Mouse (Mus musculus): ENCODE data around the gene Rtl8b. TPM values are rescaled to one million over a fixed set of nuclear protein-coding genes. Genes with fewer than 3 reads are reported as not detected.
"Not testable (repeated sequence)": the region's sequence is repeated elsewhere in the genome, so short reads cannot be mapped to it uniquely, and the experiment has no call there.

Rtl8b gene
- polyA plus RNA-seq (2016; fragmentation: Nextera tagmentation; extraction: Ambion mirVana) = 97.0 and 107 TPM in 2 replicates

GRCm38 (mm10) chrX:53670294-53670693 lies at the start of gene Rtl8b:
Gene Rtl8b, minus strand, starts transcription at chrX:53670408.
- WGBS = 22% methylated on average over 12 of the region's 15 CpGs
- ATAC-seq (ENCODE audit: low FRiP score) = peak; percentile 95
- peak within 1 kb of the TSS; percentile 26 for H3K4me3 ChIP-seq
- H3K36me3 ChIP-seq = no peaks in the 10 kb centered on the region
- no peaks in the 10 kb centered on the region for H3K4me1 ChIP-seq
- H3K27me3 ChIP-seq = no peaks in the 10 kb centered on the region
- H3K27ac ChIP-seq = peak within 1 kb of the TSS; percentile 77
- no peaks in the 10 kb centered on the region for H3K9me3 ChIP-seq (replicated peaks)
- H3K4me2 ChIP-seq (replicated peaks) = peak within 1 kb of the TSS; percentile 39
- no peak within 1 kb of the TSS for H3K9ac ChIP-seq

DNA sequence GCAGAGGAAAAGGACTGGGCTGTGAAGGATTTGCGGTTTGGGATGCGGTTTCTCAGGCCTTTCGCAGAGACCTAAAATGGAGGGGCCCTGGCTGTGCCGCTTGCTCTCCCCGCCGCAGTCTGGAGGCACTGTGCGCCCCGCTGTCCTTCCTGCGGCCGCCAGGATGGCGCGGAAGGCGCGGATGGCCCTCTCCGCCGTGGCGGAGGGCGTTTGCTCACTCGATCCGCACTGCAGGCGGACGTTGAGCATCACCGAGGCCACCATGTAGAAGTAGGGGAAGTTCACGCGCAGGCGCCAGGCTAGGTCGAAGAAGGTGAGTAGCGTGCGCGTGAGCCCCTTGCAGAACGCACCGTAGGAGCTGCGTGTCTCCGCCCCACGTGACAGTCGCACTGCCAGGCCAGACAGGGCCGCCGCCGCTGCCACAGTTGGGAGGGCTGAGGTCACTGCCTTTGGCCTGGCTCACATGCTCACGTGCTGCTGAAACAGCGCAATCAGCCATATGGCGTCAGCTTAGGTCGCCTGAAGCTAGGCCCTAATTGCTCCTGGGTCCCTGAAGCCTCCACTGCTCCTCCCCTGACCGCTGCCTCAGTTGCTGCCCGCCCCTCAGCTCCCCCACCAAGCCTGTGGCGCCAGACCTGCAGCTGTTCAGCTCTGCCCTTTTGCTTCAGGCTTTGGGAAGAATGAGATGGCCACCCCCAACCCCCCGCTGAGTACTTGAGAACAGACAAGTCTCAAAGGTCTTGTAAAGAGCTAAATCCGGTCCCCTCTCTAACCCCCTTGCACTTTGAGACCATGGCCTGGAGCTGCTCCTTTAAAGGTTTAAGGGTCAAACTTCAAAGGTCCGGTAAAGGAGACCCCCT lies 46.3 kb upstream of the Rtl8b start:
- H3K36me3 ChIP-seq = no peaks in the 10 kb centered on the region
- no peak overlapping the region for H3K27ac ChIP-seq
- 19% methylated on average over 49 of the region's 49 CpGs for WGBS
- H3K9me3 ChIP-seq (replicated peaks) = no peaks in the 10 kb centered on the region
- peak; percentile 82 for ATAC-seq (ENCODE audit: low FRiP score)
- peak overlapping the region; percentile 33 for H3K4me3 ChIP-seq
- no peak overlapping the region; the same call in 1 of the 2 replicates for H3K9ac ChIP-seq
- H3K4me1 ChIP-seq = no peaks in the 10 kb centered on the region
- peak overlapping the region; percentile 52 for H3K4me2 ChIP-seq (replicated peaks)
- H3K27me3 ChIP-seq = no peaks in the 10 kb centered on the region

DNA sequence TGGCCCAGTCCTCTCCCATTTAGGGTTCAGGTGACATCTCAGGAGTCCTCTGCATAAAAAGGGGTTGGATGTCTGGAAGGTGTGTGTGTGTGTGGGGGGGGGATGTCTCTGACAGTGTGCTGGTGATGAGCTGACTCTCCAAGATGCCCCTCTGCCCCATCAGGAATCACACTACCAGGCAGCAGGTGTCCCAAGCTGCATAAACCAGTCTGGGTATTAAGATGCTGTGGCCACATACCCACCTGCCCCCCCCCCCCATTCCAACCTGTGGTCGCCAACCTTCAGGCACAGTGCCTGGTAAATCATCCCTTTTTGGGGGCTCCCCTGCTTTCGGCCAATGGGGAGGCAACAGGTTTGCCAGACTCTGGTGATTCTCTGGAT lies 45.7 kb upstream of the Rtl8b start:
- Histone ChIP-seq H3K4me1 (no peaks in the 10 kb centered on the region), H3K9ac (no peak overlapping the region), H3K4me2 (replicated peaks) (peak overlapping the region; percentile 52), H3K27ac (no peak overlapping the region), H3K9me3 (replicated peaks) (no peaks in the 10 kb centered on the region), H3K36me3 (no peaks in the 10 kb centered on the region), H3K4me3 (peak overlapping the region; percentile 33), H3K27me3 (no peaks in the 10 kb centered on the region)
- 71% methylated on average over 2 of the region's 2 CpGs for WGBS
- ATAC-seq (ENCODE audit: low FRiP score) = peak; percentile 56

GRCm38 (mm10) chrX:53702673-53703072 lies 32.5 kb upstream of the Rtl8b start:
- Histone ChIP-seq H3K9ac (no peak overlapping the region), H3K27ac (no peak overlapping the region)
- WGBS = 66% methylated on average over 3 of the region's 3 CpGs

DNA sequence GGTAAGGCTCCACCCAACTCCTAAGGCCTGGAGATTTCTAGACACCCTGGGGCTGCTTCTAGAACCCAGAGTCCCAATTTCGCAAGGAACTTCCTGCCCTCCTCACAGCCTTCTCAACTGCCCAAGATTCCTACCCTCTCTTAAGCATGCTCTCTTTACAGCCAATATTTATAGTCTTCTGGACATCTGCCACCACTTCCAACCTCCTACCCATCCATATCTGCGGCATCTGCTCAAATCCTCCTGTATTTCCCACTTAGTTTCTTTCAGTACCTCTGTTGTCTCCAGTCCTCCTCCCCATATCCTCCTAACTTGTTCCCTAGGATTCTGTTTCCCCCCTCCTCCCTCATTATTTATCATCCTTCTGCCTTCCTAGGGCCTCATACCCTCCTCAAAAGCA lies 29.0 kb upstream of the Rtl8b start:
- Histone ChIP-seq H3K4me2 (replicated peaks) (no peak overlapping the region), H3K4me1 (no peaks in the 10 kb centered on the region), H3K36me3 (no peaks in the 10 kb centered on the region), H3K9ac (no peak overlapping the region), H3K27me3 (no peaks in the 10 kb centered on the region), H3K4me3 (no peak overlapping the region), H3K27ac (no peak overlapping the region), H3K9me3 (replicated peaks) (no peaks in the 10 kb centered on the region)
- no peak for ATAC-seq (ENCODE audit: low FRiP score)
- WGBS = 100% methylated on average over 2 of the region's 2 CpGs

More at GRCm38 (mm10) chrX:53702673-53703072, 32.5 kb upstream of the Rtl8b start:
- ATAC-seq (ENCODE audit: low FRiP score) = no peak
- no peak overlapping the region for H3K4me2 ChIP-seq (replicated peaks)
- H3K4me3 ChIP-seq = no peak overlapping the region
- no peaks in the 10 kb centered on the region for H3K27me3 ChIP-seq
- no peaks in the 10 kb centered on the region for H3K9me3 ChIP-seq (replicated peaks)
- no peaks in the 10 kb centered on the region for H3K4me1 ChIP-seq
- no peaks in the 10 kb centered on the region for H3K36me3 ChIP-seq

DNA sequence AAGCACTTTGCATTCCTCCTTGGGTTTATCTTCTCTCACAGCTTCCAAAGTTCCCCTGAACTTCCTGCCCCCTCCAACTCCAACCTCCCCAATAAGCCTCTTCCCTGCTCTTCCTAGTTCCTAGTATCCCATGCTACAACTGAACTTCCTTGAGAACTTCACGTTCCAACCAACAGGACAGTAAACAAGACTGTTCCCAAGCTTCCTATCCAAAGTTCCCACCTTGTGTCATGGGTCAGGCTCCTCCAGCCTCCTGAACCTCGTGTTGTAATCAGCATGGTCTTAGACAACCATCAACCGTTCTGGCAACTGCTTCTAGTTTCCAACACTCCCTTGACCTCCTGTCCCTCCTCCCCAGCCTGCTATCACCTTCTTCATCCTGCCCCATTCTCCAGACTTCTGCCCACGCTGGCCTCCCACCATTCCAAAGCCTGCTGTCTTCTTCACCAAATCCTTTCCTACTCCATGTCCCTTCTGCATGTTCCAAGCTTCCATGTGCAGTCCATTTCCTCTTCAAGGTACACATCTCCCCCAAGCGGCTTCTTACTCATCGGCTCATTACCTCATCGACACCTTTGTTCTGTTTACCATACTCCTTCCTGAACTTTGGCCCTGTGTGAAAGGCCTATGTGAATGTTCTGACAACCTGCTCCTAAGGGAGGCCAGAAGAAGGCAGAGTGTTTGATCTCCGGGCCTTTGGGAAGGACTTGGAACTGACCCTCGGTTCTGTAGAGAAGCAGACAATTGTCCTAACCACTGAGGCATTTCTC lies 24.0 kb upstream of the Rtl8b start:
- Histone ChIP-seq H3K36me3 (no peaks in the 10 kb centered on the region), H3K4me2 (replicated peaks) (no peak overlapping the region), H3K27ac (no peak overlapping the region), H3K27me3 (no peaks in the 10 kb centered on the region), H3K9ac (no peak overlapping the region), H3K9me3 (replicated peaks) (no peaks in the 10 kb centered on the region), H3K4me3 (no peak overlapping the region), H3K4me1 (no peaks in the 10 kb centered on the region)
- ATAC-seq (ENCODE audit: low FRiP score) = no peak
- WGBS = 82% methylated on average over 9 of the region's 9 CpGs

GRCm38 (mm10) chrX:53693141-53693540 lies 22.9 kb upstream of the Rtl8b start:
- Histone ChIP-seq H3K27me3 (no peaks in the 10 kb centered on the region), H3K36me3 (no peaks in the 10 kb centered on the region), H3K4me3 (no peak overlapping the region), H3K27ac (no peak overlapping the region), H3K4me2 (replicated peaks) (no peak overlapping the region), H3K4me1 (no peaks in the 10 kb centered on the region), H3K9me3 (replicated peaks) (no peaks in the 10 kb centered on the region), H3K9ac (no peak overlapping the region)
- ATAC-seq (ENCODE audit: low FRiP score) = no peak
- 70% methylated on average over 2 of the region's 2 CpGs for whole genome bisulfite sequencing

DNA sequence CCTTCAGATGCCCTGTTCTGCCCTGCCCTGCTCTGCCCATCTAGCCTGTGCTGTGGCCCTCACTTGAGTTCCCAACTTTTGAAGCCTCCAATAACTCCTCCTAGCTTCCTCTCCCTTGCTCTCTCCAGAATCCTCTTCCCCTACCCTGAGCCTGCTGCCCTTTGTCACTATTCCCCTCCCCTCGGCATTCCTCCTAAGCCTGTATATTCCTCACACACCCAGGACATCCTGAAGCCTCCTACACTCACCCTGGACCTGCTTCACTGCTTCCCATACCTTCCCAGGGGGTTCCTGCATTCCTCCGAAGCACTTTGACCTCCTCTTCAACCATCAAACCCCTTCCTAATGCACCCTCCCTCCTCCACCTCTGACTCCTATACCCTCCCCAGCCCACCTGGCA lies 21.9 kb upstream of the Rtl8b start:
- Histone ChIP-seq H3K36me3 (no peaks in the 10 kb centered on the region), H3K9me3 (replicated peaks) (no peaks in the 10 kb centered on the region), H3K9ac (no peak overlapping the region), H3K4me3 (no peak overlapping the region), H3K27ac (no peak overlapping the region), H3K4me1 (no peaks in the 10 kb centered on the region), H3K4me2 (replicated peaks) (no peak overlapping the region), H3K27me3 (no peaks in the 10 kb centered on the region)
- WGBS = 54% methylated on average over 2 of the region's 2 CpGs
- ATAC-seq (ENCODE audit: low FRiP score) = no peak

DNA sequence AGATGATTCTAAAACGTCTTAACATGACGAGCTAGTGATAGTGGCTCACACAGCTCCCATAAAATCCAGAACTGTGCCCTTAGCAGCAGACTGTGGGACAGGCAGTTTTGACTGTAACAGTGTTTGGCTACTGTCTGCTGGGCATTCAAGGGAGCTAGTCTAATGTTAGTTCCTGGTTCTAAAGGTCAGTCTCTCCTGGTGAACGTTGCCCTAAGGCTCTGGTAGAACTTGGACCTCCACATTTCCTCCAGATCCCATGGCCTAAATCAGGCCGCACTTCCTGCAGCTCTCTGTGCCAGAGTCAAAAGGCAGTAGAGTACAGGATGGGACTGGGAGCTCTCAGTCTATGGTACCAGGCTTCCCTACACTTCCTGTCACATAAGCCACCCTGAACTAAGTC lies 14.5 kb upstream of the Rtl8b start:
- not testable (repeated sequence) for H3K27ac ChIP-seq; ATAC-seq (ENCODE audit: low FRiP score); H3K9me3 ChIP-seq (replicated peaks); H3K4me3 ChIP-seq; H3K4me2 ChIP-seq (replicated peaks); H3K27me3 ChIP-seq; H3K4me1 ChIP-seq; H3K36me3 ChIP-seq; H3K9ac ChIP-seq
- WGBS = 81% methylated on average over 2 of the region's 4 CpGs

DNA sequence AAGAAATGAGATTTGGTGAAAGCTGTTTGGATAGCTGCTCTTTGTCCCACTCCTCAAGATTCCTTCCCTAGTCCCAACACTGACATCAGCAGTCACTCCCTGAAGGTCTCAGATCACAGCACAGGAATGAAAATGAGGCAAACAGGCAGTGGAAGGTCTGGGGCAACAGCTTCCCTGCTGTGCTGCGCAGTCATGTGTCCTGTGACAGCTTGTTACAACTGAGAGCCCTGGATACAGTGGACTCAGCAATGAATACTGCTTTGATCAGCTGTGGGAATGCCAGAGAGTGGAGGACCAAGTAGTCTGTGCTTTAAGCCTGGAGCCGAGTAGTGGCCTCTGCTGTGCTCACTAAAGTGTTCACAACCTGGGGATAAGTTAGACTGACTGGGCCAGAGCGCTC lies 12.4 kb upstream of the Rtl8b start:
- WGBS = 69% methylated on average over 3 of the region's 3 CpGs
- not testable (repeated sequence) for H3K9ac ChIP-seq; H3K4me2 ChIP-seq (replicated peaks); H3K27me3 ChIP-seq; H3K27ac ChIP-seq; H3K4me1 ChIP-seq; H3K4me3 ChIP-seq; H3K9me3 ChIP-seq (replicated peaks); H3K36me3 ChIP-seq; ATAC-seq (ENCODE audit: low FRiP score)

GRCm38 (mm10) chrX:53676943-53677342 lies 6.7 kb upstream of the Rtl8b start:
- WGBS = 38% methylated on average over 2 of the region's 2 CpGs
- H3K9me3 ChIP-seq (replicated peaks); H3K4me3 ChIP-seq; H3K4me2 ChIP-seq (replicated peaks); H3K27ac ChIP-seq; H3K27me3 ChIP-seq; H3K36me3 ChIP-seq; H3K4me1 ChIP-seq; H3K9ac ChIP-seq; ATAC-seq (ENCODE audit: low FRiP score): not testable (repeated sequence)

DNA sequence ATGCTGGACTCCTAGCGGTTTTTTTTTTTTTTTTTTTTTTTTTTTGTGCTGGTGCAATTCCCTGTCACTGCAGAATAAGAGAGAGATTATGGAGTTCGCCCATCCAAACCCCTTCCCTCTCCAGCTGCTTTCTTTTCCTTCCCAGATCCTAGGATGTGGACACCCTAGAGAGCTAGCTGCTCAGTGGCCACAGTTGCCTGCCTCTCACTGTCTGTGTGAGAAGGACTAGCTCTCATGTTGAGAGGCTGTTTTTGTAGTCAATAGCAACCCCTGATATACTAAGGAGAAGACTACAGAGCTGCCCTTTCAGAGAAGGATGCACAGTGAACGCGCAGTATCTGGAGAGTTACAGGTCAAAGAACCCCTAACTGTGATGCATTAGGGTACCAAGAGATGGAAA lies 488 bp upstream of the Rtl8b start:
- H3K4me1 ChIP-seq; H3K27me3 ChIP-seq; H3K36me3 ChIP-seq; H3K9ac ChIP-seq; H3K9me3 ChIP-seq (replicated peaks): not testable (repeated sequence)
- peak overlapping the region; percentile 77 for H3K27ac ChIP-seq
- H3K4me3 ChIP-seq = peak overlapping the region; percentile 26
- H3K4me2 ChIP-seq (replicated peaks) = peak overlapping the region; percentile 38
- ATAC-seq (ENCODE audit: low FRiP score) = peak; percentile 64
- WGBS = 24% methylated on average over 4 of the region's 4 CpGs

Measured in hindbrain, embryonic 12.5 days (tissue).